Mouse (Mus musculus) testis, adult 2 months (tissue): ENCODE measurements around the gene Gm28038. TPM values are rescaled to one million over a fixed set of nuclear protein-coding genes. Genes with fewer than 3 reads are reported as not detected.

Experiments
- H3K27ac ChIP-seq: fragments of 200-500 bp; 2 replicates; pipeline ENCODE4 v1.5.1; 2012; ENCODE audit warnings: low read depth, low read length; ENCODE audit not compliant: control insufficient read depth, insufficient read depth
- H3K27me3 ChIP-seq: fragments of 200-500 bp; 2 replicates; pipeline ENCODE4 v1.6.1; 2012; ENCODE audit warnings: mild to moderate bottlenecking, low read length, moderate library complexity; ENCODE audit not compliant: control insufficient read depth, insufficient read depth
- H3K36me3 ChIP-seq: fragments of 200-500 bp; 2 replicates; pipeline ENCODE4 v1.6.1; 2012; ENCODE audit warnings: mild to moderate bottlenecking, low read length; ENCODE audit not compliant: control insufficient read depth, insufficient read depth
- H3K4me1 ChIP-seq: fragments of 200-500 bp; 2 replicates; pipeline ENCODE4 v1.6.1; 2012; ENCODE audit warnings: low read length; ENCODE audit not compliant: control insufficient read depth, insufficient read depth
- H3K4me3 ChIP-seq: fragments of 200-500 bp; 2 replicates; pipeline ENCODE4 v1.5.1; 2012; ENCODE audit warnings: low read depth, mild to moderate bottlenecking, low read length, moderate library complexity, mixed read lengths; ENCODE audit not compliant: control insufficient read depth
- CTCF ChIP-seq: fragments of 200-500 bp; IDR thresholded peaks from 2 replicates; pipeline ENCODE4 v1.5.1; 2012; ENCODE audit warnings: low read depth, mild to moderate bottlenecking, inconsistent platforms, low read length, moderate library complexity; ENCODE audit not compliant: control insufficient read depth, insufficient read depth, insufficient replicate concordance
- POLR2A ChIP-seq: fragments of 200-500 bp; IDR thresholded peaks from 2 replicates; pipeline ENCODE4 v1.6.1; 2012; ENCODE audit warnings: low read depth, mild to moderate bottlenecking, inconsistent platforms, low read length, moderate library complexity; ENCODE audit not compliant: control insufficient read depth
- polyA plus RNA-seq: library from polyadenylated mRNA; depleted of rRNA; stranded (reverse); fragments of >200 nt; gene quantifications from 2 replicates; pipeline ENCODE4 v1.2.3, GENCODE M21; 2012

Gene Gm28038
- polyA plus RNA-seq, 1 experiment = not detected

DNA sequence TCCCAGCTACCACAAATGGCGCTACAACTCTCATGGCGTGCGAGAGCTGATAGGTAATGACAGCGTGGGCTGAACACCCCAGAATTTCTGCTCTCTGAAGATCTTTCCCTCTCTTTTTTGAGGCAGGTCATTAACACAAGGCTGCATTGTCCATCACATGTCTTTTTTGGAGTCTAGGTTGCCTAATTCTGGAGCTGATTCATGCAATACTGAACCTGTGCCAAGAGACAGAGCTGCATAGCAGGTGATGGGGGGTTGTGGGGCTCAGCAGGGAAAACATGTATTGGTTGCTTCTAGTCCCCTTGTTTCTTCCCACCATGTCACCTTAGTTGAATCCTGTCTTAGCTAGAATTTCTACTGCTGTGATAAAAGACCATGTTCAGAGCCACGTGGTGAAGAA lies 44.5 kb downstream of the Gm28038 start:
- Histone ChIP-seq H3K27ac (no peak overlapping the region), H3K27me3 (no peaks in the 10 kb centered on the region)

DNA sequence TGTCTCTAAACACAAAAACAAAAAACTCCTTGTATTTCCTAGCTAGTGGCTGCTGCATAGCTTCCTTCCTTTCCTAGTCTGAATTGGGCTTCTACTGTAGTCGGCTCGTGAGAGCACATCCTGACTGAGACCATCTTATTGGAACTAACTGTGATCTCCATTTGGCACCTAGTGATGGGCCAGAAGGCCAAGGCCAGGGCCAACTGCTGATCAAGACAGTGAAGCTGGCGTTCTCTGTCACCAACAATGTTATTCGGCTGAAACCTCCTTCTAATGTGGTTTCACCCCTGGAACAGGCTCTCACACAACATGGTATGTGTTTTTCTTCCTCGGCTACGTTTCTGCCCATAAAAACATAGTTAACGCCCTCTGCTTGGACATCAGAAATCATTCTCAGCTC lies 46.4 kb downstream of the Gm28038 start:
- Histone ChIP-seq H3K36me3 (peaks cover 9% of the 10 kb centered on the region), H3K27me3 (no peaks in the 10 kb centered on the region), H3K27ac (no peak overlapping the region), H3K4me3 (no peak overlapping the region), H3K4me1 (no peaks in the 10 kb centered on the region)
- TF ChIP-seq CTCF = no peak
- no peak for TF ChIP-seq POLR2A

More for the DNA sequence above, 44.5 kb downstream of the Gm28038 start:
- no peak for TF ChIP-seq CTCF
- no peak for TF ChIP-seq POLR2A
- H3K36me3 ChIP-seq = peaks cover 6% of the 10 kb centered on the region
- no peak overlapping the region for H3K4me3 ChIP-seq
- no peaks in the 10 kb centered on the region for H3K4me1 ChIP-seq

GRCm38 (mm10) chr2:30328791-30329190 lies 47.9 kb downstream of the Gm28038 start:
- H3K36me3 ChIP-seq = peaks cover 9% of the 10 kb centered on the region
- no peak overlapping the region for H3K4me3 ChIP-seq
- no peak overlapping the region for H3K27ac ChIP-seq
- TF ChIP-seq POLR2A = no peak
- no peak for TF ChIP-seq CTCF
- H3K4me1 ChIP-seq = no peaks in the 10 kb centered on the region
- no peaks in the 10 kb centered on the region for H3K27me3 ChIP-seq

- Histone ChIP-seq H3K4me1 (no peaks in the 10 kb centered on the region), H3K27ac (no peak overlapping the region), H3K36me3 (peaks cover 10% of the 10 kb centered on the region), H3K4me3 (no peak overlapping the region), H3K27me3 (no peaks in the 10 kb centered on the region)
- TF ChIP-seq POLR2A = no peak
- no peak for TF ChIP-seq CTCF
Observed at GRCm38 (mm10) chr2:30335324-30335723, 54.5 kb downstream of the Gm28038 start.

DNA sequence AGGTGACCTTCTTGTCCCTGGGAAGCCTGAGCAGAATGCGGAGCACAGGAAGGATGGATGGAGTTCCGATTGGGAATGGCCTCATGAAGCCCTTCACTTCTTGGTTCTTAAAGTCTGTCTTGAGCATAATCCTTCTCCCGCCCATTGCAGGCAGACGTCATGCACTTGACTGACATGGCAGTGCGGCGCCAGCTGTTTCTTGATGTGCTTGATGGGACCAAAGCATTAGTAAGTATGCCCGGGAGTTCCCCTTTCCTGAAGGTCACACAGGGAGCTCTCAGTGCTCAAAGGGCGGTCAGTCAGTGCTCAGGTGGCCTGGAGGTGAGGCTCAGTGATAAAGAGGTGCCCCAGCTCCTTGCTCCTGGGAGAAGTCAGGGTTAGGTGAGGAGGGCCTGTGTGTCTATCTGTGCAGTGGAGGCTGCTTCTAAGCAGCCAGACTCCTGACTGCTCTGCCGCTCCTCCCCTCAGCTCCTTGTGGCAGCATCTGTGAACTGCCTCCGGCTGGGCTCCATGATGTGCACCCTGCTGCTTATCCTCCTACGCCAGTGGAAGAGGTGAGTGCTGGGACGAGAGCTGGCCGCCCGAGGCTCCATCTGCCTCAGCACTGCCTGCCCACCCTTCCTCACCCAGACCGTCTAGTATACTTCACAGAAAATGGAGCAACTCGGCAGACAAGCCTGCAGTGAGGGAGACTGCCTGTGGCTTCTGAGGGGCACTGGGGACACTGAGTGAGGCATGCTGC lies 55.5 kb downstream of the Gm28038 start:
- Histone ChIP-seq H3K4me1 (no peaks in the 10 kb centered on the region), H3K36me3 (peaks cover 9% of the 10 kb centered on the region), H3K27ac (no peak overlapping the region), H3K27me3 (no peaks in the 10 kb centered on the region), H3K4me3 (no peak overlapping the region)
- TF ChIP-seq CTCF = no peak
- TF ChIP-seq POLR2A = no peak

GRCm38 (mm10) chr2:30337179-30337578 lies 56.3 kb downstream of the Gm28038 start:
- H3K4me3 ChIP-seq = no peak overlapping the region
- TF ChIP-seq CTCF (no peak), POLR2A (no peak)
- H3K27ac ChIP-seq = no peak overlapping the region
- H3K27me3 ChIP-seq = no peaks in the 10 kb centered on the region
- H3K4me1 ChIP-seq = no peaks in the 10 kb centered on the region
- peaks cover 11% of the 10 kb centered on the region for H3K36me3 ChIP-seq

DNA sequence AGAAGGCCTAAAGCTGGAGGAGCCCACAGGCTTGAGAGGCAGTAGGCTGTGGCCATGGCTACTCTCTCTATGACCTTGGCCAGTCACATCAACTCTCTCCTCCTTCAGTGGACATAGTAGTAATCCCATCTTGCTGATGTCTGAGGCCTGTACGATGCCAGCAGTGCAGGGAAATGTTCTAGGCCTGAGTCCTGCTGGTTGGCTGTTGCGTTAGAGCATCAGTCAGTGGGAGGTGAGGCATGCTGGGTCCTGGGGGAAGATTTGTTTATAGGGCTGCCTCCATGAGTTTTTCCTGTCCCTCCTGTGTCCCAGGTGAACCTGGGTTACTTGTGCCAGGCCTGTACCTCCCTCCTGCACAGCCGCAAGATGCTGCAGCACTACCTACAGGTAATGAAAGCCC lies 61.2 kb downstream of the Gm28038 start:
- no peak overlapping the region for H3K4me3 ChIP-seq
- peaks cover 6% of the 10 kb centered on the region for H3K36me3 ChIP-seq
- no peaks in the 10 kb centered on the region for H3K4me1 ChIP-seq
- H3K27ac ChIP-seq = no peak overlapping the region
- H3K27me3 ChIP-seq = no peaks in the 10 kb centered on the region
- TF ChIP-seq POLR2A (no peak), CTCF (no peak)

DNA sequence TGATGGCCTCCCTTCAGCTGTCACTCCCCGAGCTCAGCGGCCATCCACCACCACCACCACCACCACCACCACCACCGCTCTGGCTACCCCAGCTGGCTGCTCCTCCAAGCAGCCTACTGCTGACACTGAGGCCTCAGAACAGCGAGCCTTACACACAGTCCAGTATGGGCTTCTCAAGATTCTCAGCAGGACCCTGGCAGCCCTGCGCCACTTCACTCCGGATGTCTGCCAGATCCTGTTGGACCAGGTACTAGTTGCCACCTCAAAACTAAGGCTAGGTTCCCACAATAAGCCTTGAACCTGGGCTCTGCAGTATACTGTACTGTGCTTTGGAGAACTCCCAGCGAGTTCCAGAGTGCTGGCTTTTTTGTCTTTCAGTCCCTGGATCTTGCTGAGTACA lies 61.7 kb downstream of the Gm28038 start:
- Histone ChIP-seq H3K4me3 (no peak overlapping the region), H3K4me1 (no peaks in the 10 kb centered on the region), H3K27ac (no peak overlapping the region), H3K36me3 (peaks cover 4% of the 10 kb centered on the region), H3K27me3 (no peaks in the 10 kb centered on the region)
- no peak for TF ChIP-seq POLR2A
- no peak for TF ChIP-seq CTCF
